Mouse (Mus musculus) ES-Bruce4 (cell line): ENCODE measurements at regions not wholly inside any gene's neighbourhood (a gene's known extent, or its start where the extent isn't known, plus 50 kb on each side); places are given as distances from the start of the nearest gene placed in this dataset.

Experiments used
- CTCF ChIP-seq: IDR thresholded peaks from one replicate; pipeline ENCODE4 v1.8.1; 2011; ENCODE audit warnings: low read depth, low read length
- EP300 ChIP-seq: IDR thresholded peaks from 2 replicates; pipeline ENCODE4 v1.6.1; 2011; ENCODE audit warnings: low read depth, low read length; ENCODE audit not compliant: insufficient read depth
- POLR2A ChIP-seq: IDR thresholded peaks from one replicate; pipeline ENCODE4 v1.8.1; 2011; ENCODE audit warnings: low read length; ENCODE audit not compliant: insufficient read depth

GRCm38 (mm10) chr5:149831122-149831861, 153.3 kb downstream of the B3glct start:
- TF ChIP-seq POLR2A = no peak
- TF ChIP-seq EP300 = no peak
- peak; percentile 95 for TF ChIP-seq CTCF
